Mouse (Mus musculus): Measurements from ENCODE around the gene Sarm1. TPM values are rescaled to one million over a fixed set of nuclear protein-coding genes. Genes with fewer than 3 reads are reported as not detected.

The Sarm1 gene
- total and polyA plus RNA-seq, 3 experiments: 0.50 to 1.1 (median 0.55) TPM

GRCm38 (mm10) chr11:78530001-78530400 lies 32.4 kb upstream of the Sarm1 start:
- peaks cover 58 to 82% of the 10 kb centered on the region in 2 experiments for H3K36me3 ChIP-seq (replicated peaks in 1 of 2; ENCODE audit: control insufficient read depth in 1 of 2, insufficient read depth in 1 of 2, low read length in 1 of 2)
- DNase-seq (ENCODE audit: extremely low read depth): no peak
- no peak overlapping the region for H3K4me3 ChIP-seq (replicated peaks in 1 of 3; ENCODE audit: low read depth in 2 of 3, low read length in 2 of 3, poor library complexity in 1 of 3)
- H3K9me3 ChIP-seq (replicated peaks; ENCODE audit: low read length): no peaks in the 10 kb centered on the region
- dilution Hi-C loops (cut with MboI; ENCODE audit: extremely low pct_ligation_motif_present, extremely low pct_unique_long_range_greater_than_20kb, low sequenced_read_pairs): no loop called here
- TF ChIP-seq RCOR1 (conservative IDR thresholded peaks at IDR 0.05; ENCODE audit: low read depth, low read length) (no peak), MAZ (IDR thresholded peaks at IDR 0.05; ENCODE audit: low read depth, low read length) (no peak), PAX5 (IDR thresholded peaks at IDR 0.05; ENCODE audit: low read length) (no peak), NRF1 (IDR thresholded peaks at IDR 0.05; ENCODE audit: low read depth, low read length) (no peak), CHD2 (IDR thresholded peaks at IDR 0.05; ENCODE audit: low read length) (no peak), RAD21 (IDR thresholded peaks at IDR 0.05; ENCODE audit: low read depth, low read length) (no peak), MAFK (IDR thresholded peaks at IDR 0.05; ENCODE audit: insufficient replicate concordance, low read length) (no peak), TCF12 (IDR thresholded peaks at IDR 0.05; ENCODE audit: low read depth, low read length) (no peak), ZNF384 (IDR thresholded peaks at IDR 0.05; ENCODE audit: low read depth, low read length) (no peak)
- in situ Hi-C loops (cut with MboI; ENCODE audit: low pct_ligation_motif_present, low pct_unique_long_range_greater_than_20kb, low sequenced_read_pairs): no loop called here
- H3K4me1 ChIP-seq (ENCODE audit: control insufficient read depth in 1 of 2, insufficient read depth in 2 of 2): peaks cover 11 to 32% of the 10 kb centered on the region in 2 experiments
- peaks cover 49% of the 10 kb centered on the region for H3K79me2 ChIP-seq (replicated peaks; ENCODE audit: control insufficient read depth, extremely low read depth, insufficient read depth, poor library complexity, severe bottlenecking)
- no peak overlapping the region for H3K4me2 ChIP-seq (ENCODE audit: insufficient read depth, low read depth, poor library complexity, severe bottlenecking)
- no peak overlapping the region for H3K9ac ChIP-seq (ENCODE audit: insufficient read depth, low read depth)
- H3K27ac ChIP-seq (ENCODE audit: insufficient read depth, low read depth): no peak overlapping the region
- no peaks in the 10 kb centered on the region for H3K27me3 ChIP-seq (replicated peaks)

GRCm38 (mm10) chr11:78528714-78529113 lies 31.2 kb upstream of the Sarm1 start:
- H3K4me1 ChIP-seq (ENCODE audit: control insufficient read depth in 1 of 2, insufficient read depth in 2 of 2): peaks cover 7 to 23% of the 10 kb centered on the region in 2 experiments; a peak in 2 of 4 replicates
- dilution Hi-C loops (cut with MboI; ENCODE audit: extremely low pct_ligation_motif_present, extremely low pct_unique_long_range_greater_than_20kb, low sequenced_read_pairs): no loop called here
- H3K9ac ChIP-seq (ENCODE audit: insufficient read depth, low read depth): no peak overlapping the region
- peaks cover 67 to 89% of the 10 kb centered on the region in 2 experiments for H3K36me3 ChIP-seq (replicated peaks in 1 of 2; ENCODE audit: control insufficient read depth in 1 of 2, insufficient read depth in 1 of 2, low read length in 1 of 2)
- H3K27me3 ChIP-seq (replicated peaks): no peaks in the 10 kb centered on the region
- no peak for DNase-seq (ENCODE audit: extremely low read depth)
- H3K9me3 ChIP-seq (replicated peaks; ENCODE audit: low read length): no peaks in the 10 kb centered on the region
- no peak overlapping the region for H3K27ac ChIP-seq (ENCODE audit: insufficient read depth, low read depth)
- no peak overlapping the region for H3K4me3 ChIP-seq (replicated peaks in 1 of 3; ENCODE audit: low read depth in 2 of 3, low read length in 2 of 3, poor library complexity in 1 of 3)
- in situ Hi-C loops (cut with MboI; ENCODE audit: low pct_ligation_motif_present, low pct_unique_long_range_greater_than_20kb, low sequenced_read_pairs): no loop called here
- TF ChIP-seq SIN3A (IDR thresholded peaks at IDR 0.05; ENCODE audit: low read length) (no peak), ZKSCAN1 (IDR thresholded peaks at IDR 0.05; ENCODE audit: borderline replicate concordance, low read depth, low read length) (no peak), UBTF (IDR thresholded peaks at IDR 0.05; ENCODE audit: low read depth, low read length) (no peak), PAX5 (IDR thresholded peaks at IDR 0.05; ENCODE audit: low read length) (peak; percentile 95), ZC3H11A (IDR thresholded peaks at IDR 0.05; ENCODE audit: low read depth, low read length) (no peak), IRF4 (IDR thresholded peaks at IDR 0.05; ENCODE audit: low read depth, low read length) (no peak)
- H3K79me2 ChIP-seq (replicated peaks; ENCODE audit: control insufficient read depth, extremely low read depth, insufficient read depth, poor library complexity, severe bottlenecking): peaks cover 36% of the 10 kb centered on the region
- no peak overlapping the region for H3K4me2 ChIP-seq (ENCODE audit: insufficient read depth, low read depth, poor library complexity, severe bottlenecking)

Data from CH12.LX (cell line).